Mouse (Mus musculus): ENCODE data around the gene 1700001P01Rik. TPM values are rescaled to one million over a fixed set of nuclear protein-coding genes. Genes with fewer than 3 reads are reported as not detected.

The 1700001P01Rik gene
- polyA plus RNA-seq, 1 experiment from 2014 or later, result not detected

DNA sequence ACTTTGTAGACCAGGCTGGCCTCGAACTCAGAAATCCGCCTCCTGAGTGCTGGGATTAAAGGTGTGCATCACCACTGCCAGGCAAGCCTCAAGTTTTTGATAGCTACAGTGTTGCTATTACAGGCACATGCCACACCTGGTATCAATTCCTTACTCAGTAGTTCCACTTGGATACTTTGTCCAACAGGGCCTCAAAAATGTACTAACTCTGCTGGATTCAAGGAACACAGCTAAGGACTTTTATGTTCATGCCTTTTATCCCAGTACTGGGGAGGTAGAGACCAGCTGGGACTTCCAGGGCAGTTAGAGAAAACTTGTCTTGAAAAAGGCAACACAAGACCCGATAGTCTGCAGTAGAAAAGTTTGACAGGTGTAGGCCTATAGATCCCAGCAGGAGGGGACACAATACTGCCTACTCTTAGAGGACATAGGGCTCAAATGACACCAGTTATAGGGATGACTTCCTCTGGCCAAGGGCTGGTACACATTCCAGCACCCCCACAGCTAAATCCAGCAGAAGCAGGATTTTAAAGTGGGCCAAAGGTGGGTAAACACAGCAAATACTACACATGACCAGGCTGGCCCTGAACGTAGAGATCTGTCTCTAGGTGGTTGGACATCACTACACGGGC, 895 bp upstream of the 1700001P01Rik start:
- 70% methylated on average over 5 of the region's 5 CpGs for WGBS
- Histone ChIP-seq H3K27ac (replicated peaks in 1 of 2; ENCODE audit: control insufficient read depth in 1 of 2, insufficient read depth in 1 of 2, low read depth in 2 of 2, low read length in 2 of 2) (0 out of 4 replicates have a peak overlapping the region, but pooled peaks of 1 of the 2 experiments have one; percentile 4), H3K4me2 (ENCODE audit: low read length) (no peak overlapping the region), H3K9me3 (ENCODE audit: control insufficient read depth, low read length) (no peaks in the 10 kb centered on the region), H3K4me1 (ENCODE audit: control insufficient read depth in 2 of 2, insufficient read depth in 2 of 2, low read length in 2 of 2) (peaks cover 3 to 10% of the 10 kb centered on the region in 2 experiments), H3K9ac (ENCODE audit: low read length) (no peak overlapping the region), H3K4me3 (ENCODE audit: control insufficient read depth in 1 of 2, insufficient read depth in 1 of 2, low read depth in 1 of 2, low read length in 2 of 2) (no peak overlapping the region), H3K27me3 (ENCODE audit: control insufficient read depth, insufficient read depth, low read length) (no peaks in the 10 kb centered on the region), H3K36me3 (ENCODE audit: control insufficient read depth, insufficient read depth, low read length) (peaks cover 59% of the 10 kb centered on the region)
- ATAC-seq (ENCODE audit: insufficient number of reproducible peaks, insufficient read depth, low FRiP score, low read depth), result 0 out of 2 replicates have a peak, but pooled peaks have one; percentile 13

DNA sequence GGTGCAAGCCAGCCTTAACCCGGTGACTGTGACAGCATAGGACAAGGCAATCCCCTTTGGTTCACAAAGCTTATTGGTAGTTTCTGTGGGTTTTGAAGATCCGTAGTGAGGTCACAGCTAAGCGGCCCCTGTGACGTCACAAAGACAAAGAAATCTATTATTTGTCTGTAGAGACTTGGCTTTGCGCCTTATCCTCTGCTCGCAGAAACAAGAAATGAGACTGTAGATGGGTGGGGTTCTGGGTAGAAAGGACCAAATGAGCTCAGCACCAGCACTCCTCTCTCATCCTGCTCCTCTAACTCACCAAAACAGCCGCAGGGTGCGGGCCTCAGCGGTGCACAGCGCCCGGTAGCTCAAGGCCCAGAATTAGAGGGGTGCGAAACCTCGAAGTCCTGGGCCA, 532 bp downstream of the 1700001P01Rik start:
- WGBS, result 81% methylated on average over 13 of the region's 13 CpGs

DNA sequence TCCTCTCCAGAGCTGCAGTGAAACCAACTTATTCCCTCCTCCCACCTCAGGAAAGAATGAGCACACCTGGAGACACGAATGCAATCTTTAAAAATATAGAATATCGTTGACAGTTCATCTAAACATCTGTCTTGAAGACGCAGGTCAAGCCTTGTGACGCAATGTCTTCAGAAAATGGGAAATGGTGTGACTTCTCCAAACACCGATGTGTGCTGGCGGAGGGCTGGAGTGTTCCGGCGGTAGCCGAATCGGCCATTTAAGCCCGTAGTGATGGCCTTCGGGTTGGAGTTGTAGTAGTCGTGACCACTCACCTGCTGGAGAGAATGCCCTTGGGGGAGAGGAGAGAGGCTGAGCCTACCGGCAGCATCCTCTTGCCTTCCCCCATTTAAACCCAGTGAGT, 4.3 kb downstream of the 1700001P01Rik start:
- Histone ChIP-seq H3K27ac (replicated peaks in 1 of 2; ENCODE audit: control insufficient read depth in 1 of 2, insufficient read depth in 1 of 2, low read depth in 2 of 2, low read length in 2 of 2) (no peak overlapping the region), H3K27me3 (ENCODE audit: control insufficient read depth, insufficient read depth, low read length) (no peaks in the 10 kb centered on the region), H3K4me2 (ENCODE audit: low read length) (no peak overlapping the region), H3K36me3 (ENCODE audit: control insufficient read depth, insufficient read depth, low read length) (peaks cover 11% of the 10 kb centered on the region), H3K4me3 (ENCODE audit: control insufficient read depth in 1 of 2, insufficient read depth in 1 of 2, low read depth in 1 of 2, low read length in 2 of 2) (no peak overlapping the region), H3K4me1 (ENCODE audit: control insufficient read depth in 2 of 2, insufficient read depth in 2 of 2, low read length in 2 of 2) (no peaks in the 10 kb centered on the region), H3K9ac (ENCODE audit: low read length) (no peak overlapping the region), H3K9me3 (ENCODE audit: control insufficient read depth, low read length) (no peaks in the 10 kb centered on the region)
- 74% methylated on average over 14 of the region's 14 CpGs for WGBS
- no peak for ATAC-seq (ENCODE audit: insufficient number of reproducible peaks, insufficient read depth, low FRiP score, low read depth)

More for the DNA sequence above, 532 bp downstream of the 1700001P01Rik start:
- no peak for ATAC-seq (ENCODE audit: insufficient number of reproducible peaks, insufficient read depth, low FRiP score, low read depth)
- no peaks in the 10 kb centered on the region for H3K27me3 ChIP-seq (ENCODE audit: control insufficient read depth, insufficient read depth, low read length)
- H3K4me3 ChIP-seq (ENCODE audit: control insufficient read depth in 1 of 2, insufficient read depth in 1 of 2, low read depth in 1 of 2, low read length in 2 of 2), result no peak overlapping the region
- no peak overlapping the region for H3K4me2 ChIP-seq (ENCODE audit: low read length)
- peaks cover 0 to under 1% of the 10 kb centered on the region in 2 experiments; a peak in 2 of 4 replicates for H3K4me1 ChIP-seq (ENCODE audit: control insufficient read depth in 2 of 2, insufficient read depth in 2 of 2, low read length in 2 of 2)
- no peak overlapping the region for H3K27ac ChIP-seq (replicated peaks in 1 of 2; ENCODE audit: control insufficient read depth in 1 of 2, insufficient read depth in 1 of 2, low read depth in 2 of 2, low read length in 2 of 2)
- H3K36me3 ChIP-seq (ENCODE audit: control insufficient read depth, insufficient read depth, low read length), result peaks cover 46% of the 10 kb centered on the region
- H3K9me3 ChIP-seq (ENCODE audit: control insufficient read depth, low read length), result no peaks in the 10 kb centered on the region
- H3K9ac ChIP-seq (ENCODE audit: low read length), result no peak overlapping the region

DNA sequence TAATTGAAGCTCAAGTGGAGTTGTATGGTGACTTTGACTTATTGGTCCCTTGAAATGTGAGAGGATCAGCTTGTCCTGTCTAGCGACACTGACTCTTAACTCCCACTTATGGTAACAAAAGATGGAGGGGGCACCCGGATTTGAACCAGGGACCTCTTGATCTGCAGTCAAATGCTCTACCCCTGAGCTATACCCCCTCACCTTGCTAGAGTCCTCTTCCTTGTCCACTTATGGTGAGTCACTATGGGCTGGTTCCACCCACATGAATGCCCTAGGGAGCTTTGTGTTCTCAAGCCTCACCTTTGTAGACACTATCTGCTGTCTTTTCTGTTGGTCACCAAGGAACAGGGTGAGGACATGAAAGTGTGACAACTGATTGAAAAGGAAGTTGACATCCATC, 6.0 kb downstream of the 1700001P01Rik start:
- ATAC-seq (ENCODE audit: insufficient number of reproducible peaks, insufficient read depth, low FRiP score, low read depth), result no peak
- Histone ChIP-seq H3K4me1 (ENCODE audit: control insufficient read depth in 2 of 2, insufficient read depth in 2 of 2, low read length in 2 of 2) (peaks cover 0 to 9% of the 10 kb centered on the region in 2 experiments; a peak in 2 of 4 replicates), H3K4me3 (ENCODE audit: control insufficient read depth in 1 of 2, insufficient read depth in 1 of 2, low read depth in 1 of 2, low read length in 2 of 2) (no peak overlapping the region), H3K27ac (replicated peaks in 1 of 2; ENCODE audit: control insufficient read depth in 1 of 2, insufficient read depth in 1 of 2, low read depth in 2 of 2, low read length in 2 of 2) (no peak overlapping the region), H3K27me3 (ENCODE audit: control insufficient read depth, insufficient read depth, low read length) (no peaks in the 10 kb centered on the region), H3K9me3 (ENCODE audit: control insufficient read depth, low read length) (no peaks in the 10 kb centered on the region), H3K4me2 (ENCODE audit: low read length) (no peak overlapping the region), H3K36me3 (ENCODE audit: control insufficient read depth, insufficient read depth, low read length) (no peaks in the 10 kb centered on the region), H3K9ac (ENCODE audit: low read length) (no peak overlapping the region)
- whole genome bisulfite sequencing, result 22% methylated on average over 2 of the region's 2 CpGs

DNA sequence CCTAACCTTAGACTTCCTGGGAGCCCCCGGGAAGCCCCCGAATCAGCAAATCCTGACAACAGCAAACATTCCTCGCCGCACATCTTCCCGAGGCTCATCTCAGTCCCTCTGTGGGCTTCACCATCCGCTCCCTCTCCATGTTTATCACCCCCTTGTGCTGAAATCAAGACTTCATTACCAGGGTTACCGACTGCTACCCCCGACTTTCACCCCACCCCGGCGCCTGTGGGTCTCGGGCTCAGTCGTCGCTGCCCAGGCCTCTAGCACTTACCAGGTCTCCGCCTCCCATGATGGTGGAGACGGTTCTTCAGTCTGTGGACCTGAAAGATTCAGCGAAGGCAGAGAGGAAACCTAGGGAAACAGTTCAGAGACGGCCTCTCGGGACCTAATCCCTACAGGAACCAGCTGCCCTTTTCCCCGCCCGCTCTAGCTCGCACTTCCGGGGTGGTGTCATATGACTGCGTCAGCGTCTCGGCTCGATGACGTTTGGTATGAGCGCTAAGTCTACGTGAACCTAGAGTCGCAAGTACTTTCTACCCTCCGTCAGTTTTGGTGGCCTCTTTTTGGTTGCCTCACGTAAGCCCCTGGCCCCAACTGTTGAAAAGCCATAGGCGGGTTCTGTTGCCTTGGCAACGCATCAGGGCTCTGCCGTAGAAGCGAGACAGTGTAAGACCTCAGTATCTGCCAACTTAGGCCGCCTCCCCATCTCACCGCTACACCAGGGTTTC, 9.4 kb downstream of the 1700001P01Rik start, which contains the start of gene Cwc25:
Cwc25 (minus strand) TSS at position 403 of the 728 bp plus-strand sequence.
- Histone ChIP-seq H3K9ac (ENCODE audit: low read length) (peak within 1 kb of the TSS; percentile 92), H3K27me3 (ENCODE audit: control insufficient read depth, insufficient read depth, low read length) (no peaks in the 10 kb centered on the region), H3K4me3 (ENCODE audit: control insufficient read depth in 1 of 2, insufficient read depth in 1 of 2, low read depth in 1 of 2, low read length in 2 of 2) (peak within 1 kb of the TSS; percentile 75 to 97), H3K27ac (replicated peaks in 1 of 2; ENCODE audit: control insufficient read depth in 1 of 2, insufficient read depth in 1 of 2, low read depth in 2 of 2, low read length in 2 of 2) (peak within 1 kb of the TSS; percentile 77 to 95), H3K9me3 (ENCODE audit: control insufficient read depth, low read length) (no peaks in the 10 kb centered on the region), H3K4me1 (ENCODE audit: control insufficient read depth in 2 of 2, insufficient read depth in 2 of 2, low read length in 2 of 2) (peaks cover 0 to 9% of the 10 kb centered on the region in 2 experiments; a peak in 2 of 4 replicates), H3K4me2 (ENCODE audit: low read length) (peak within 1 kb of the TSS; percentile 88), H3K36me3 (ENCODE audit: control insufficient read depth, insufficient read depth, low read length) (peaks cover 31% of the 10 kb centered on the region)
- under 1% methylated on average over 38 of the region's 38 CpGs for WGBS
- peak; percentile 89 for ATAC-seq (ENCODE audit: insufficient number of reproducible peaks, insufficient read depth, low FRiP score, low read depth)

DNA sequence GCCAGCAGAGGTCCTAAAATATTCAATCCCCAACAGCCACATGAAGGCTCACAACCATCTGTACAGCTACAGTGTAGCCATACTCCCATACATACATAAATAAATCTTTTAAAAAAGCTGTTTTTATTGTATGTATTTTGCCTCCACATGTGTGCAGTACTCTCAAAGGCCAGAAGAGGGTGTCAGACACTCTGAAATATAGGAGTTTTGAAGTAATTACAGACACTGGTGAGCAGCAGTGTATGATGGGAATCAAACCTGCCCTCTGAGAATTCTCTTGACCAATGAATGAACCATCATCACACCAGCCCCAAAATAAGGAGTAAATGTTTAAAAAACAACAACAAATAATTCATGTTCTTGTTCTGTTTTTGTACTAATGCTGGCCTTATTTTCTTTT, 14.1 kb downstream of the 1700001P01Rik start:
- Histone ChIP-seq H3K9me3 (ENCODE audit: control insufficient read depth, low read length) (no peaks in the 10 kb centered on the region), H3K36me3 (ENCODE audit: control insufficient read depth, insufficient read depth, low read length) (peaks cover 73% of the 10 kb centered on the region), H3K4me3 (ENCODE audit: control insufficient read depth in 1 of 2, insufficient read depth in 1 of 2, low read depth in 1 of 2, low read length in 2 of 2) (no peak overlapping the region), H3K4me1 (ENCODE audit: control insufficient read depth in 2 of 2, insufficient read depth in 2 of 2, low read length in 2 of 2) (peaks cover 0 to 9% of the 10 kb centered on the region in 2 experiments; a peak in 2 of 4 replicates), H3K27me3 (ENCODE audit: control insufficient read depth, insufficient read depth, low read length) (no peaks in the 10 kb centered on the region), H3K9ac (ENCODE audit: low read length) (no peak overlapping the region), H3K27ac (replicated peaks in 1 of 2; ENCODE audit: control insufficient read depth in 1 of 2, insufficient read depth in 1 of 2, low read depth in 2 of 2, low read length in 2 of 2) (no peak overlapping the region), H3K4me2 (ENCODE audit: low read length) (no peak overlapping the region)
- ATAC-seq (ENCODE audit: insufficient number of reproducible peaks, insufficient read depth, low FRiP score, low read depth), result no peak

DNA sequence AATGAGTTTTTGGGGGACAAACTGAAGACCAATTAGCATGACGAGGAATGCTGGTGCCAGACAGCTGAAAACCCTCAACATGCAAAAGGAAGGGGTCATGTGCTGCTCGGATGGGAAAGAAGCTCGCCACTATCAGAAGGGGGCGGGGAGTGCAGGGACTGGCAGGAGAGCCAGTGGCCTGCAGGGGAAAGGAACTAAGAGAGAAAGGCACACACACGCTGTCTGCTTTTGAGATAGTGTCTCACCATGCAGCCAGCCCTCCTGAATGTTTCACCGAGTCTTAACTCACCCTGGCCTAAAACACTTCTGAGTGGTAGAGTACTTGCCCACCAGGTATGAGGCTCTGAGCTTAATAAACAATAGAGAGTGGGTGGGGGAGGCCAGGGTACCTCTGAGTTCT, 16.8 kb downstream of the 1700001P01Rik start:
- 74% methylated on average over 6 of the region's 6 CpGs for WGBS
- Histone ChIP-seq H3K4me3 (ENCODE audit: control insufficient read depth in 1 of 2, insufficient read depth in 1 of 2, low read depth in 1 of 2, low read length in 2 of 2) (no peak overlapping the region), H3K4me2 (ENCODE audit: low read length) (no peak overlapping the region), H3K27ac (replicated peaks in 1 of 2; ENCODE audit: control insufficient read depth in 1 of 2, insufficient read depth in 1 of 2, low read depth in 2 of 2, low read length in 2 of 2) (no peak overlapping the region), H3K9ac (ENCODE audit: low read length) (no peak overlapping the region), H3K27me3 (ENCODE audit: control insufficient read depth, insufficient read depth, low read length) (no peaks in the 10 kb centered on the region), H3K9me3 (ENCODE audit: control insufficient read depth, low read length) (no peaks in the 10 kb centered on the region), H3K4me1 (ENCODE audit: control insufficient read depth in 2 of 2, insufficient read depth in 2 of 2, low read length in 2 of 2) (no peaks in the 10 kb centered on the region), H3K36me3 (ENCODE audit: control insufficient read depth, insufficient read depth, low read length) (peaks cover 91% of the 10 kb centered on the region)
- ATAC-seq (ENCODE audit: insufficient number of reproducible peaks, insufficient read depth, low FRiP score, low read depth), result no peak
